Mouse (Mus musculus): ENCODE measurements around the gene Copz1.

- TF ChIP-seq POLR2A (IDR thresholded peaks at IDR 0.05; ENCODE audit: borderline replicate concordance, extremely low read depth, low read depth, low read length) (no peak), CTCF (IDR thresholded peaks at IDR 0.05; ENCODE audit: insufficient read depth, low read length) (no peak)
Measured at GRCm38 (mm10) chr15:103317731-103318130, 45.2 kb downstream of the Copz1 start.
